Mouse (Mus musculus) gastrocnemius, adult 18-20 months (tissue): Measurements from ENCODE around the gene Casz1. TPM values are rescaled to one million over a fixed set of nuclear protein-coding genes. Genes with fewer than 3 reads are reported as not detected.

Experiments used
- DNase-seq: peaks from one replicate; pipeline ENCODE4 v3.0.0; 2021; ENCODE audit warnings: low spot score
- total RNA-seq, 2 experiments: library from RNA; stranded (reverse); gene quantifications; 2 replicates each; pipeline ENCODE4 v1.2.3; 2021

The Casz1 gene
- total RNA-seq, 2 experiments from 2014 or later = 37.9 to 44.4 TPM

DNA sequence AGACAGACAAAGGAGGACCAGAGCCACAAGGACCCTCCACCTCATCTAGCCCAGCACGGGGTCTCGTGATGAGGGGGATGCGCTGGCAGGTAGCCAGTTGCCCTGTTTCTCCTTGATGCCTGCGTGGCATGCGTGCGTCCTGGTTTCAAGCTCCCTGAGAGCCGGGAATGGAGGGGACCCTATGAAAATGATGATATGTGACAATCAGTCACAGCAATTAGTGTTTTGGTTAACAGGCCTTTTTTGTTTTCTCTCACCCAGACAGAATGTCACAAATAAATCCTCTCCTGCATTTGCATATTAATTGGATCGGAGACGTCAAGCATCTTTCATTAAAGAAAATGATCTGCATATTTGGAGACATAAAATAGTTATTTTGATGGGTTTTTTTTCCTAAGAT lies 71.9 kb downstream of the Casz1 start:
- no peak for DNase-seq

DNA sequence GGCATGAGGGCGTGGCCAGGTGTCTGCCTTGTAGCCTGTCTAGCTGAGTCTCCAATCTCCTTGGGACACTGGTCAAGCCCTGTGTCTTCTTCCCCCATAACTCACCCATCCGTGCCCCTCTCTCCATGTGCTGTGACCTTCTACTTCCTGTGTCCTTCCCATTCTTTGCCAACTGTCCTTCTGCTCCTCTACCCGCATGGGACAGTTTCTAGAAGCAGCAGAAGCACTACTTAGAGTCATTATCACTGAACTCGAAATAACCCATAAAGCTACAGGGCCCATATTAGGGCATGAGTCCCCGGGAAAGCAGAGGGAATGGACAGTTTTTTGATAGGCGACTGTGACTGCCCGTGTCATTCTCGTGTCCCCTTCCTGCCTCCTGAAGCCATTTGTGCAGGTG lies 72.6 kb downstream of the Casz1 start:
- DNase-seq = no peak

DNA sequence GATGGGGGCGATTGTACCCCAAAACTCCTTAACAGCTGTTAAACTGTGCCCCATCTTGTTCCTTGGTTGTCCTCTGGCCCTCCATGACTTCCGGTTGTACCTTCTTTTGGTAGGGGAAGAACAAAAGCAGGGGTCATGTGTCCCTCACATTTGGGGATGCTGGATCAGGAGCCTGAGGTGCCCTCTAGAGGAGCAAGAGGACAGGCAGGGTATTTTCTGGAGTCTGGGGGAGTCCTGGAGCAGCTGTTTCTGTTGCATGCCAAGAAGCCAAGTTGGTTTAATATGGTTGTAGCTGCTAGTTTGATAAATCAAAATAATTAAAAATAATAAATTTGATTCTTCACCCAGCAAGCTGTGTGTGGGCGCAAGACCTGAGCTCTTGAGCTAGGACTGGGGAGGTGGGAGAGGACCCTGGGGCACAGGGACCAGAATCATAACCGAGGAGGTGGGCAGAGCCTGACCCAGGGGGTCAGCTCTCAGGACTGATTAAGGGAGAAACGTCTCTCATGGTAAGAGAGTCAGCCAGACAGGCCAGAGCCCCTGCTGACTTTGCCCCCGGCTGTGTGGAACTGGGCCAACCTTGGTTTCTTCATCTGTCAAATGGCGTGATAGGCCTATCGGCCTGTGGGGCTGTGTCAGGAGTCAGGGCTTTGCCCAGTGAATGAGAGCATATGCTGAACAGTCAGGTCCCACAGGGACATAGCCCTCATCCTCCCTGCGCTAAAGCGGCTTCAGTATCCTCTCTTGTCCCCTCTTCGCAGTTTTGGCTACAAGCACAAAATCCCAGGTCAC lies 74.2 kb downstream of the Casz1 start:
- no peak for DNase-seq

DNA sequence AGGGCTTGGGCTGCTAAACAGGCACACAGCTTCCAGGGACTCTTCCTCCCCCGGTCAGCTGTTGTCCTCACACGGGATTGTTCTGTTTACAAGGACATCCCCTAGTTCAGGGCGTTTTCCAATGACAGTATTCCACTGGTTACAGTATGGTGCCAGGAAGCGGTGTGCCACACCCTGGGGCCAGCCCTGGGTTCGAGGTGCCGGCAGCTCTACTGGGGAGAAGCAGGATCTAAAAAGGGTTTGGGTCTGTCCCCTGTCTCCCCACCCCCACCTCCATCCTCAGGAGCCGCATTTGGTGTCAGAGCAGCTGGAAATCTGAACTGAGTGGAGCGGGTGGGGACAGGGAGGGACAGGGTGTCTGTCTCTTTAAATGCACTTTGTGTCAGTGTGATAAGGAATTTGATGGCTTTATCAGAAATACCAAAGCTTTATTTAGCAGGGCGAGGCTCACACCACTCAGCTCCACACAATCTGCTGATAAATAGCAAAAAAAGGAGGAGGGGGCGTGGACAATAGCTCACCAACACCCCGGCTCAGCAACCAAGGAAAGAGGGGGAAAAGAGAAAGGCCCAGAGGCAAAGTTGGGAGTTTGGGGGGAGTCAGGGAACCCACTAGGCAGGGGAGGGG lies 74.9 kb downstream of the Casz1 start:
- DNase-seq = peak; percentile 39

DNA sequence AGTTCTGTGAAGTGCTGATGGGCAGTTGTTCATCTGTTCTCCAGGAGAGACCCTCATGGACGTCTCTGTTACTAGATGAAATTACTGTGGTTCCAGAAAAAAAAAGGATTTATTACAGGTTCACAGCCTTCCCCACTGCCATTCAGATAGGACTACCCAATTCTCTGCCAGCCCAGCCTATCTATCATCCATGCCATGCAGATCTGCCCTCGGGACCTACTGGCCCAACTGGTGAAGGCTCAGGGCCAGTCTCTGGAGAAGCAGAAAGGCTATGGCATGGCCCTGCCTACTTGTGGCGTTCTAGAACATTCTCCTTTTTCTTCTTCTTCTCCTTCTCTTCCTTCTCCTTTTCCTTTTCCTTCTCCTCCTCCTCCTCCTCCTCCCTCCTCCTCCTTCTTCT lies 75.4 kb downstream of the Casz1 start:
- no peak for DNase-seq

DNA sequence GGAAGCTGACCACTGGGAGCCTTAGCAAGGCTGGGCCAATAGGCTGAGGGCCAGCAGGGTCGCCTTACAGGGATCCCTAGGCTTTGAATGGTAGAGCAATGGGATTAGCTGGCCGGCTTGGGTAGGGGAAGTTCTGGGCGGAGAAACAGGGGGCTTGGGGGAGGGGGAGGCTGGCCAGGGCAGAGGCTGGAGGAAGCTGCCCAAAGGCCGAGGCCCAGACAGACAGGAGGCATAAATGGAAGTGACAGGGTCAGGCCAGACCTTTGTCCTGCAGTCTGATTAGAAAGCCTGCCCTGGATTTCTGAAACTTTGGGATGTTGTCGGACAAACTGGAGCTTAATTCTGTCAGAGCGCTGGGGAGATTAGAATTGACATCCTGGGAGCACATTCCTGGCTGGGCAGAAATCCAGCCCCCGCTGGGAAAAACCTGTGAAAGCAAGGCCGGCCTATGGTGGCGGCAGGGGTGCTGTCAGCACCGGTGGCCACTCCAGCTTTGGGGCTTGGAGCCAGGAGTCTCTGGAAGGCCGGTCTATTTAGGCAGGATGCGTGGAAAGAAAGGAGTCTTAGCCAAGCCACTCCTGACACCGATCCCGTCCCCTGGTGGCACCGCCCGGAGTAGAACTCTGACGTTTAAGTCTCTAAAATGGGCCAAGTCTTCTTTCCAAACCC lies 76.9 kb downstream of the Casz1 start:
- DNase-seq = peak; percentile 57

DNA sequence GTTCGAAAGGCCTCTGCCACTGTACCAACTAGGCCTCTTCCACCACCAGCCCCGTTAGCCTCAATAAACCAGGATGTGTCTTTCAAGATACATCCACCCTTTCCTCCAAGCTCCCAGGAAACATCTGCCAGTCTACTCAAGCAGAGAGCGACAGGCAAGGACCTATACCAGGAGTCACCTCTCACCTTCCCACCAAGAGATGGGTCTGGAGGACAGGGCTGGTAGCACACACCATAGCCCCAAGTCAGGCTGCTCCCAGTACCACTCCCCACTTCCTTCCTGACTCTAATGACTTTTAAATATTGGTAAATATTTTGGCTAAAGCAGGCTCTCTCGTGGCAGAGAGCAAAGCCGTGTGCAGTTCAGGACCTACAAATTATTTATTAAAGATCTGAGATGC lies 77.6 kb downstream of the Casz1 start:
- DNase-seq = no peak

DNA sequence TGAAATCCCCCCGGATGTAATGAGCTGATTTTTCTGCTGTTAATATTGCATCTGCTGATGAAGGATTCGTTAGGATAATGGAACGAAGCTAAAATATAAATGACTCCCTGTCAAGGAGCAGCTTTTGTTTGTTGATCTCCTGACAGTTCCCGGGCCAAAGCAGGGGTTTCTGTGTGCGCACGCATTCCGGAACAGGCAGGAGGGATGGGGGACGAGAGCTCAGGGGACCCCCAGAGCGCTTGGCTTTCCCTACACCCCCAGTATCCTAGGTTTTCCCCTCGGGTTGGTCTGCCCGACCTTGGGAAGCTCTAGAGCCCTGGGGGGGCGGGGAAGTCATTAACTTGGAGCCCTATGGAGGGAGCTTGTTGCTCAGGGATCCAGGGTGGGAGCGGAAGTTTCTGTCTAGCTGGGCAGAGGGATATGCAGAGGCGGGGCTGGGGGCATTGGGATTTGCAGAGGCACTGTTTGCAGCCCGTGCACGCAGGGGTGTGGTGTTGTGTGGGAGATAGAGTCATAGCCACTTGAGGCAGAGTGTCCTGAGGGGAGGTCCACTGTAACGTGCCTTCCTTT lies 78.2 kb downstream of the Casz1 start:
- no peak for DNase-seq

DNA sequence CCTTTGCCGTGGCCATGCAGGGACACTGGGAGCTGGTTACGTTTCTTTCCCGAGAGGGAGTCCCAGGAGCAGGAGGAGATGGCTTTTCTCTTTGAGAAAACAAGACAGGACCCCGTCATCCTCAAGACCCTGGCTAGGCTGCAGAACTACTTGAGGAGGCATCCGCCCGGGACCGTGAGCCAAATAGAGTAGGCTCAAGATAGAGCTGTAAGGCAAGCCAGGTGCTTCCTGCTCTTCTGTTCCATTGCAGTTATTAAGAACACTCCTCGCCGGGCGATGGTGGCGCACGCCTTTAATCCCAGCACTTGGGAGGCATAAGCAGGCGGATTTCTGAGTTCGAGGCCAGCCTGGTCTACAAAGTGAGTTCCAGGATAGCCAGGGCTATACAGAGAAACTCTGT lies 80.4 kb downstream of the Casz1 start:
- DNase-seq = no peak

DNA sequence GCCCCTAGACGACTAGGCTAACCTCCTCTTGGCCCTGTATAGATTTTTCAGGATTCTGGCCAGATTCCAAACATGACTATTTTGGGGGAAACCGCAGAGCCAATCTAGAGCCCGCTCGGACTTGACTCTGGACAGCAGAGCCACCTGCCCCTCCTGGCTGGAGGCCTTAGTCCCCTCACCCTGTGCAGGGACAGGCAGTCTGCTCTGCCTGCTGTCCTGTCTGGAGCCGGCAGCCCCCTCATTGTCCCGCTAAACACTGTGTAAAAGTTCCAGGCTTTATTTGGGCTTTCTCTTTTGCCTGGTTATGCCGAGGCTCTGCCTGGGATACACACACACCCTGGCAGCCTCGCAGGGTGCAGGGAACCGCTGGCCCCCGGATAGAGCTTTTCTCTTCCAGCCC lies 81.2 kb downstream of the Casz1 start:
- no peak for DNase-seq

DNA sequence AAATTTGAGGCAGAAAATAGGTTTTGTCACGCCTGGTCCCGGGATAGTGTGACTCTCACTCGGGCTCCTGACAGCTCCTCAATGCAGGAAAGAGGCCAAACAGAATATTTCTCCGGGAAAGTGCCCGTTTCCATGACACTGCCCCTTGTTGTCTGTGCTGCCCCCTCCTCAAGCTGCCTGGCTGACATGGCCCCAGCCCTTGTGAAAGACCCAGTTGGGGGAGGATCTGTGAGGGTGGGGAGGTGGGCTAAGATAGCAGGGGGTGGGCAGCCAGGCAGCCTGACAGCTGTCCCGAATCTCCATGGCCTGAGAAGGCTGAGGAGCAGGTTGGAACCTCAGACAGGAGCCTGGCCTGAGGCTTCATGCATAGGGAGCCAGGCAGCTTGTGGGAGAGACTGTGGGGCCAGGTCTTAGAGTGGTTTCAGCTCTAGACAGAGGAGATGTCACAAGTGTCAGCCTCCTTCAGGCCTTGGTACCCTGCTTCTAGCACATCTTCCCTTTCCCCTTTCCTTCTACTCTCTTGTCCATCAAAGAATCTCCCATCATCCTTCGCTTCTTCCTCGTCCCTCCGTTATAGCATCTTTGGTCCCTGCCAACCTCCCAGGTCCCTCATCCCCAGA lies 81.8 kb downstream of the Casz1 start:
- DNase-seq = no peak

DNA sequence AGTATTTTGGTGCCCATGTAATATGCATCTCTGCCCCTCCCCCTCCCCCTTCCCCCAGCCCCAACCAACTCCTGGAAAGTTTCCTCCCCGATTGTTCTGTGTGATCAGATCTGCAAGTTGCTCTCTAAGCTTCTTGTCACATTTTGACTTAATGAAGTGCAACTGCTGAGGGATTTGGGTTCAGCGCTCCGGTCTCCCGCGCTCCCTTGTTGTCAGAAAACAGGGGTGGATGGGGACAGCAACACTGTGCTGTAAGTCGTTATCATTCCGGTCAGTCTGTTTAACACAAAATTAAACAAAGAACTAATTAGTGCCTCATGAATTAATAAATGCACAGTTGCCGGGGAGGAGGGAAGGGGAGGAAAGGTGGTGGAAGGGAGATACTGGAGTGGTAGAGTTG lies 84.0 kb downstream of the Casz1 start:
- no peak for DNase-seq

DNA sequence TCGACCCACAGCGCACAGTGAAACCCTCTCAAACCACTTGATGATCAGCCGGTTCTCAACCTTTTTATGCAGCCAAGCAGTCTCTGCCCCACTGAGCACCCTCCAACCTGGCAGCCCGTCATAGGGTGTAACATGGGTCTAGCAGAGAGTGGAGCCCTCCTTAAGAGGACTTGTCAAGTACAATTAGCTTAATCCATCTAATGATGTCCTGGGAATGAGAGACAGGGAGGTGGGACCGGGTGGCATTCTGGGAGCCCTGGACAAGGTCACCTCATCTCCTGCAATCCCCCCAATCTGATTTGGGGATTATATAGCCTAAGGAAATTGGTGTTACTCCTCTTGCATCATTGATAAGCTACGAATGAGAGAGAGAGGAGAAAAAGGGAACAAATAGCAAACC lies 84.8 kb downstream of the Casz1 start:
- DNase-seq = no peak

DNA sequence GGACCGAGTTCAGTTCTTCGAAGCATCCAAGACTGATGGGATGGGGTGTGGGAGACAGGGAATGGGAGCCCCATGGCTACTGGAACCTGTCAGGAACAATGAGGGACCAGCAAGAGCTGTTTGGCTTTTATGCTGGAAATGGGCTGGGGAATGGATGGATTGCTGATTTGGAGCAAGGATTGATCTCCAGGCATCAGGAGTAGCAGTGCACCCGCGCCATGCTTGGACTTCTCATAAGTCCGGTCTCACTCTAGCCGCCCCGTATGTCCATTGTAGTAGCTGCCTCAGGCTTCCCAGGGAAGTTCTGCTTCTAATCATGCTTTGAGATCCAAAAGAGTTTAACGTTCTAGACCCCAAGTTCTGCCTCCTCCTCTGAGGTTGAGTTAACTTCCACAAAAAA lies 86.2 kb downstream of the Casz1 start:
- DNase-seq = no peak

DNA sequence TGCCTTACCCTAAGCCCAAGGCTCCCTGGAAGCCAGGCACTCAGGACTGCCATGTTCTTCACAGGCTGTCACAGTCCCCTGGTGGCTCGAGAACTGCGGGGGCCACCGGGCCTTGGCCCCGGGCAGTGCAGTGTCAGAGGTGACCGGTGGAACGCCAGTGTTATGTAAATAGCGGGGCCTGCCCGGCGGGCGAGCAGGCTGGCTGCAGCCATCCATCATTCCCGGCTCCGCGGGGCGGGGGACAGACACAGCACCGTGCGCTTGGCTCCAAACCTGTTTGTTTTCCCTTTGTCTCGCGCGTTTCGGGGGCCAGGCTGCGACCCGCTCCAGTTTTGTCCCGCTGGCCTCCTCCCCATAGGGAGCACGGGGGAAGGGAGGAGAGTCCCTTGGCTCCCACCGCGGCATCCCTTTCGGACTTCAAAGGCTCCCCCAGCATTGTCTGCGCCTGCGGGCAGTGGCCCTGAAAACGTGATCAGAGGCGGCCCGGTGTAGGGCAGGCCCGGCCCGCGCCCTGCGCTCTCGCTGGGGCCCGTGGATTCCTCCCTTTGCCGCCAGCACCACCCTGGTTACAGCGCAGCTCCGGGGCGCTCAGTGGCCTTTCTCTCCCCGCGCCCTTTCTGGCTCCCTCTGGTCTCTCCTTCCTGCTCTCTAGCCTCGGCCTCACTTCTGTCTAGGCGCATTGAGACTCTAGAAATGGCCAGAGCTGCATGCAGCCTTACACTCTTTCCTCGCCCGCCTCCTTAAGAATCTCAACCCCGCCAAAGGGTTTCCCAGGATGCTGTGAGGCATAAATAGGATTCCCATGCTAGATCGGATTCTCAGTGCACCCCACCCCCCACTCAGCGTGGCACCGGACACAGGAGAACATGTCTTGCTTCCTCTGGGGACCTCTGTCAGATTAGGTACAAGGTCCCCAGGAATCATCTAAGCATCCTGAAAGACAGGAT lies 86.9 kb downstream of the Casz1 start:
- DNase-seq = no peak

DNA sequence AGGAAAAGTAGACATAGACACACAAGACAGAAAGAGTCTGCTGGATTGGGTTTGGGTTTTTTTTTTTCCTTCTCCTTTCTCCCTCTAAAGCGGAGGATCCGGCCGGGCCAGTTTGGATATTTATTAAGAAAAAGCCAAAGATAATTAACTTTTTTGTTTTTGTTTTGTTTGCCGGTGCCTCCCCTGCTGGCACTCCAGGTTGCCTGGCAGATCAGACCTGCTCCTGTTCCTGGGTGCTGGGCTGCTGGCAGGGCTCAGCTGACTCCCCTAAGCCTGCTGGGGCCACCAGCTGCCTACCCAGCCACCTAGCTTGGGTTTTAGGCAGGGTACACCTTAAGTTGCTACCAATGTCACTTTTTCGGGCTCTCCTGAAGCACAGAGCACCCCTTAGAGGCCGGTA lies 91.9 kb downstream of the Casz1 start:
- no peak for DNase-seq

DNA sequence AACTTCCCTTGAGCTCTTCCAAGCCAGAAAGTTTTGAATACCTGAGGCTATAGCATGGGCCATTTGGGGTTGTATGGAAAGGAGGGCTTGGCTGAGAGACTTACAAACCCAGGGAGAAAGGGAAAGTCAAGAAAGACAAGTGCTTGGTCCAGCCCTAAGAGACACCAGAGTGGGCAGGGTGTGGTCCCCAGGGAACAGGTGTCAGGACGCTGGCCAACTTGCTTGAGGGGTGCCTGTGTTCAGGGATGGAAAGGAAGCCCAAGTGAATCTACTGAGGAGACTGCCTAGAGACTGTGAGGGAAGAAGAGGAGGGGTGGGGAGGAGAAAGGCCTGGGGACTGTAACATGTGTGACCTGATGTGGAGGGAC lies 95.7 kb downstream of the Casz1 start:
- DNase-seq = no peak

DNA sequence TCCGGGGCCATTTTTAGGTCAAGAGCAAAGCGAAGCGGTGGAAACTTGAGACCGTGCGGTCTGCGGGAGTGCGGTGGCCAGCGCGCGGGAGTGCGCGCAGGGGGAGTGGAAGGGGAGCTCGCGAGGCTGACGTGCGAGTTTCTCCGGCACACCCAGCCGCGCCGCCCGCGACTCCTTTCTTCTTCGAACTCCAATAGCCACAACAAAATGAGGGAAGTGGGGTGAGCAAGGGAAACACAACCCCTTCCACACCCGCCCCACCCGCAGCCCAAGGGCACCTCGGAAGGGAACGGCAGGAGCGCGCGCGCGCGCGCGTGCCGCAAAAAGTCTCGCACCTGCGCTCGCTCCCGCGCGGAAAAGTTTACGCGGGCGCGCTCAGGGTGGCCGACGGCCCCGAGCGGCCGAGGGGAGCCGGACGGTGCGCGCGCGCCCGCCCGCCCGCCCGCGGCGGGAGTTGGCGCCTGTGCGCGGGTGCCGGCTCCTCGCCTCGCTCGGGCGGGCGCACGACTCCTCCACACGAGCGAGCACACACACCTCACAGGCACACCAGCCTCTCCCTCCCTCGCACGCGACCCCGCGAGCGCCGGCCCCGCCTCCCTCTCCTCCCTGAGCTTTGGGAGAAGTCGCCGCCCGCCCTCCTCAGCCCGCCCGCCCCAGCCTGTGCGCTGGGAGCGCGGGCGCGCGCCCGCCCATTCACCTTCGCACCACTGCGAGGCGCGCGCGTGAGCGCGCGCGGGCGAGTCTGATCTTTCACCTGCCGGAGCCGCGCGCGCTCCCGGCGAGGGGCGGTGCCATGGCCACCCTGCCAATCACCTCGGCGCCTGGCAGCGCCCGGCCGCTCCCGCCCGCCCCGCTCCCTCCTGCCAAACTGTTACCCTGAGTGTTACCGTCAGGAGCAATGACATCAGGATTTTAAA lies 96.3 kb downstream of the Casz1 start:
- DNase-seq = peak; percentile 65

DNA sequence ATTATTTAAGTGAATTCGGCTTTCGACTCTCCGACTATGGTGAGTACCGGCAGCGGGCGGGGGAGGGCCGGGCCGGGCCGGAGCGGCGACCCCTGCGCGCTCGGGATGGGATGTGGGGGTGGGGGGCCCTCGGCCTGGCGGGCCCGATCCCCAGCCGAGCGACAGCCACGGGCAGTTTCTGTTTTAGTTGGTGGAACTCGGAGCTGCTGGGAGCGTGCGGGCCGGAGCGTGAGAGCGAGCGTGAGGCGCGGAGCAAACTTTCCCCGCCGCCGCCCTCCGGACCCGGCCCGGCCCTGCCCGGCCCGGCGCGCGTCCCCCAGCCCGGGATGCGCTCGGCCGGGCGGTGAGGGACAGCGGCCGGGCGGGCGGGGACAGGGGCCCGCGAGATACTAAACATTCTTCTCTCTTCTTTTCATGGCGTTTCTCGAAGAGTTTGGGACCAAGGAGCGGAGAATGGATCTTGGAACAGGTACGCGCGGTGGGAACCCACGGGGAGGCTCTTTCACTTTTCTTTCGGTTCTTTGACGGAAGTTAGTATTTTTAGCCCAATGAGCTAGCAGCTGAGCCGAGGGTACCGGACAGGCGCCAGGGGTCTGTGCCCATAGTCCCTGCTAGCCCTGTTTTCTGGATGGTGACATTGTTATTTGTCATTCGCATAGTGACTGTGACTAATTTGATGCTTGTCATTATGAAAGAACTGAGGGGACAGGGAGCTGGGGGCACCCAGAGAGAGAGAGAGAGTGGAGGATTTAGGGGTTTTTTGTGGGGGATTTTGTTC lies 97.2 kb downstream of the Casz1 start:
- no peak for DNase-seq
